Mouse (Mus musculus): ENCODE measurements around the gene Igfbp1. TPM values are rescaled to one million over a fixed set of nuclear protein-coding genes. Genes with fewer than 3 reads are reported as not detected.

Igfbp1 gene
- polyA plus RNA-seq, 1 experiment from 2014 or later, result 0.14 TPM

- 78% methylated on average over 6 of the region's 6 CpGs for WGBS
- no peak overlapping the region for H3K4me2 ChIP-seq (replicated peaks)
- H3K9ac ChIP-seq (replicated peaks), result no peak overlapping the region
- no peaks in the 10 kb centered on the region for H3K9me3 ChIP-seq
- no peaks in the 10 kb centered on the region for H3K27me3 ChIP-seq
- H3K4me3 ChIP-seq, result no peak overlapping the region
- H3K36me3 ChIP-seq, result no peaks in the 10 kb centered on the region
- H3K27ac ChIP-seq (replicated peaks), result no peak overlapping the region
- no peak for ATAC-seq (replicated peaks)
- no peaks in the 10 kb centered on the region for H3K4me1 ChIP-seq
These were observed 40.1 kb downstream of the Igfbp1 start for GRCm38 (mm10) chr11:7237712-7238111.

GRCm38 (mm10) chr11:7238546-7238945 is 41.0 kb downstream of the Igfbp1 start:
- 92% methylated on average over 6 of the region's 6 CpGs for WGBS
- Histone ChIP-seq H3K4me1 (no peaks in the 10 kb centered on the region), H3K36me3 (no peaks in the 10 kb centered on the region), H3K27me3 (no peaks in the 10 kb centered on the region), H3K4me2 (replicated peaks) (no peak overlapping the region), H3K27ac (replicated peaks) (no peak overlapping the region), H3K9me3 (no peaks in the 10 kb centered on the region), H3K9ac (replicated peaks) (no peak overlapping the region), H3K4me3 (no peak overlapping the region)
- no peak for ATAC-seq (replicated peaks)

GRCm38 (mm10) chr11:7239041-7239740 is 41.6 kb downstream of the Igfbp1 start:
- ATAC-seq (replicated peaks), result no peak
- Histone ChIP-seq H3K9me3 (no peaks in the 10 kb centered on the region), H3K9ac (replicated peaks) (no peak overlapping the region), H3K4me2 (replicated peaks) (no peak overlapping the region), H3K27ac (replicated peaks) (no peak overlapping the region), H3K4me3 (no peak overlapping the region), H3K36me3 (no peaks in the 10 kb centered on the region), H3K27me3 (no peaks in the 10 kb centered on the region), H3K4me1 (no peaks in the 10 kb centered on the region)
- 62% methylated on average over 4 of the region's 4 CpGs for WGBS

GRCm38 (mm10) chr11:7244782-7245181 is 47.2 kb downstream of the Igfbp1 start:
- Histone ChIP-seq H3K4me1 (no peaks in the 10 kb centered on the region), H3K9ac (replicated peaks) (no peak overlapping the region), H3K27me3 (no peaks in the 10 kb centered on the region), H3K36me3 (no peaks in the 10 kb centered on the region), H3K4me3 (no peak overlapping the region), H3K4me2 (replicated peaks) (no peak overlapping the region), H3K9me3 (no peaks in the 10 kb centered on the region), H3K27ac (replicated peaks) (no peak overlapping the region)
- ATAC-seq (replicated peaks), result no peak
- 83% methylated on average over 1 of the region's 1 CpGs for WGBS

GRCm38 (mm10) chr11:7250415-7250814 is 52.8 kb downstream of the Igfbp1 start:
- Histone ChIP-seq H3K4me2 (replicated peaks) (no peak overlapping the region), H3K4me3 (no peak overlapping the region), H3K27me3 (no peaks in the 10 kb centered on the region), H3K27ac (replicated peaks) (no peak overlapping the region), H3K36me3 (no peaks in the 10 kb centered on the region), H3K9ac (replicated peaks) (no peak overlapping the region), H3K9me3 (no peaks in the 10 kb centered on the region), H3K4me1 (no peaks in the 10 kb centered on the region)
- 92% methylated on average over 2 of the region's 2 CpGs for WGBS
- ATAC-seq (replicated peaks), result no peak

DNA sequence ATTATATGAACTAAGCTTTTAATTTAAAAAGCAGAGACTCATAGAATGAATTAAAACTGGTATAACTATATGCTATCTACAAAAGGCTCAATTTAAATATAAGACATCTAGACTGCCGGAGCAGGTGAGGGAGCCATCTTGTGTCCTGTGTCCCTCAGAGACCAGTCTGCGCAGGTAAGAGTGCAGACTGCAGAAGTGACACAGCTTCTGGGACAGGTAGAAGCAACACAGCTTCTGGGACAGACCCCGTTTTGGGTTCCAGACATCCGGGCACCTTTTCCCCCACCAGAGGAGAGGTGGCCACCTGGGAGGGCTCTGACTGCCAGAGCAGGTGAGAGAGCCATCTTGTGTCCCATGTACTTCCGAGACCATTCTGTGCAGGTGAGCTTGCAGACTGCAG is 53.3 kb downstream of the Igfbp1 start:
- no peaks in the 10 kb centered on the region for H3K27me3 ChIP-seq
- no peaks in the 10 kb centered on the region for H3K9me3 ChIP-seq
- H3K27ac ChIP-seq (replicated peaks), result no peak overlapping the region
- no peak overlapping the region for H3K9ac ChIP-seq (replicated peaks)
- no peaks in the 10 kb centered on the region for H3K4me1 ChIP-seq
- 93% methylated on average over 5 of the region's 5 CpGs for WGBS
- no peaks in the 10 kb centered on the region for H3K36me3 ChIP-seq
- H3K4me3 ChIP-seq, result no peak overlapping the region
- no peak overlapping the region for H3K4me2 ChIP-seq (replicated peaks)
- ATAC-seq (replicated peaks), result no peak

Other genes with a start within 250 kb of the Igfbp1 start
- gene Adcy1, start 134.3 kb upstream of the Igfbp1 start, polyA plus RNA-seq (2015; fragmentation: Nextera tagmentation; extraction: Ambion mirVana), result 5.7 and 6.9 TPM in 2 replicates
- not detected in 2 replicates for gene Gm11985, start 9.2 kb upstream of the Igfbp1 start, polyA plus RNA-seq (2015; fragmentation: Nextera tagmentation; extraction: Ambion mirVana)
- 34.7 and 40.3 TPM in 2 replicates for gene Igfbp3, start 16.1 kb downstream of the Igfbp1 start, polyA plus RNA-seq (2015; fragmentation: Nextera tagmentation; extraction: Ambion mirVana)